Mouse (Mus musculus) CH12.LX (cell line): ENCODE measurements at regions not wholly inside any gene's neighbourhood (a gene's known extent, or its start where the extent isn't known, plus 50 kb on each side); places are given as distances from the start of the nearest gene placed in this dataset.
"Not testable (repeated sequence)": the region's sequence is repeated elsewhere in the genome, so short reads cannot be mapped to it uniquely, and the experiment has no call there.

Experiments
- DNase-seq: peaks from one replicate; pipeline ENCODE4 v3.0.0-alpha.2; 2013; ENCODE audit errors: extremely low read depth
- H3K27ac ChIP-seq: 2 replicates; pipeline ENCODE4 v1.5.1; 2012; ENCODE audit warnings: low read depth, mild to moderate bottlenecking, control low read depth, moderate library complexity; ENCODE audit not compliant: insufficient read depth
- H3K27me3 ChIP-seq: replicated peaks from 2 replicates; pipeline ENCODE3; 2012; ENCODE audit warnings: inconsistent platforms
- H3K36me3 ChIP-seq, 2 experiments: replicated peaks in 1 of 2; 2 replicates each; pipeline versions ENCODE3 to v1.6.1; 2012; ENCODE audit warnings: inconsistent platforms in 1 of 2, low read length in 1 of 2, mild to moderate bottlenecking in 1 of 2, mixed read lengths in 1 of 2, moderate library complexity in 1 of 2; ENCODE audit not compliant: control insufficient read depth in 1 of 2, insufficient read depth in 1 of 2
- H3K4me1 ChIP-seq, 2 experiments: 2 replicates each; pipeline ENCODE4 v1.6.1; 2012; ENCODE audit warnings: inconsistent platforms in 1 of 2, moderate library complexity in 1 of 2; ENCODE audit not compliant: insufficient read depth in 2 of 2, control insufficient read depth in 1 of 2
- H3K4me2 ChIP-seq: 2 replicates; pipeline ENCODE4 v1.6.1; 2012; ENCODE audit warnings: low read depth, mild to moderate bottlenecking, control low read depth; ENCODE audit not compliant: poor library complexity, insufficient read depth, severe bottlenecking
- H3K4me3 ChIP-seq, 3 experiments: fragments of 150-350 bp in 1 of 3; sonication (generic) in 1 of 3; replicated peaks in 1 of 3; 2 replicates each; pipeline versions ENCODE3 to v1.5.1; 2011 to 2012; ENCODE audit warnings: low read depth in 2 of 3, low read length in 2 of 3, mild to moderate bottlenecking in 2 of 3, moderate library complexity in 2 of 3, control low read depth in 1 of 3, improper control_type of control experiment in 1 of 3, inconsistent platforms in 1 of 3, mixed read lengths in 1 of 3; ENCODE audit not compliant: poor library complexity in 1 of 3
- H3K79me2 ChIP-seq: replicated peaks from 2 replicates; pipeline ENCODE4 v1.6.1; 2012; ENCODE audit warnings: mild to moderate bottlenecking, moderate library complexity; ENCODE audit not compliant: control insufficient read depth, poor library complexity, insufficient read depth, severe bottlenecking; ENCODE audit errors: extremely low read depth
- H3K9ac ChIP-seq: 2 replicates; pipeline ENCODE4 v1.6.1; 2012; ENCODE audit warnings: low read depth, mild to moderate bottlenecking, control low read depth, moderate library complexity; ENCODE audit not compliant: insufficient read depth
- H3K9me3 ChIP-seq: replicated peaks from 2 replicates; pipeline ENCODE3; 2012; ENCODE audit warnings: low read length, inconsistent platforms, mixed read lengths
- BHLHE40 ChIP-seq: IDR thresholded peaks from 2 replicates; pipeline ENCODE4 v1.6.1; 2011; ENCODE audit warnings: mild to moderate bottlenecking, low read depth, low read length, improper control_type of control experiment
- CHD1 ChIP-seq: IDR thresholded peaks from 2 replicates; pipeline ENCODE4 v1.6.1; 2012; ENCODE audit warnings: low read depth, low read length, improper control_type of control experiment, inconsistent platforms
- CHD2 ChIP-seq: IDR thresholded peaks from 2 replicates; pipeline ENCODE4 v1.6.1; 2011; ENCODE audit warnings: low read length, improper control_type of control experiment
- ELF1 ChIP-seq: IDR thresholded peaks from 2 replicates; pipeline ENCODE4 v1.6.1; 2014; ENCODE audit warnings: low read depth, mild to moderate bottlenecking, inconsistent platforms, low read length, improper control_type of control experiment
- EP300 ChIP-seq: IDR thresholded peaks from 2 replicates; pipeline ENCODE4 v1.6.1; 2011; ENCODE audit warnings: low read length, improper control_type of control experiment
- ETS1 ChIP-seq: conservative IDR thresholded peaks from 2 replicates; pipeline ENCODE4 v1.6.1; 2012; ENCODE audit warnings: low read depth, mild to moderate bottlenecking, inconsistent platforms, low read length, improper control_type of control experiment, moderate library complexity
- HCFC1 ChIP-seq: IDR thresholded peaks from 2 replicates; pipeline ENCODE4 v1.6.1; 2012; ENCODE audit warnings: low read depth, mild to moderate bottlenecking, inconsistent platforms, low read length, improper control_type of control experiment
- MAFK ChIP-seq: IDR thresholded peaks from 2 replicates; pipeline ENCODE4 v1.6.1; 2011; ENCODE audit warnings: low read length, improper control_type of control experiment; ENCODE audit not compliant: insufficient replicate concordance
- MAX ChIP-seq: IDR thresholded peaks from 2 replicates; pipeline ENCODE4 v1.6.1; 2011; ENCODE audit warnings: low read length, improper control_type of control experiment
- MEF2A ChIP-seq: IDR thresholded peaks from 2 replicates; pipeline ENCODE4 v1.6.1; 2014; ENCODE audit warnings: low read depth, mild to moderate bottlenecking, inconsistent platforms, low read length, improper control_type of control experiment, borderline replicate concordance
- MXI1 ChIP-seq: IDR thresholded peaks from 2 replicates; pipeline ENCODE4 v1.6.1; 2011; ENCODE audit warnings: mild to moderate bottlenecking, low read depth, low read length, improper control_type of control experiment
- MYC ChIP-seq: IDR thresholded peaks from 2 replicates; pipeline ENCODE4 v1.6.1; 2011; ENCODE audit warnings: low read depth, mild to moderate bottlenecking, improper control_type of control experiment, low read length
- NELFE ChIP-seq: IDR thresholded peaks from 2 replicates; pipeline ENCODE4 v1.6.1; 2011; ENCODE audit warnings: low read depth, low read length, improper control_type of control experiment
- NRF1 ChIP-seq: IDR thresholded peaks from 2 replicates; pipeline ENCODE4 v1.6.1; 2014; ENCODE audit warnings: low read depth, mild to moderate bottlenecking, inconsistent platforms, low read length, improper control_type of control experiment, moderate library complexity
- POLR2A ChIP-seq: IDR thresholded peaks from 2 replicates; pipeline ENCODE4 v1.6.1; 2011; ENCODE audit warnings: low read depth, mild to moderate bottlenecking, improper control_type of control experiment, low read length
- RCOR1 ChIP-seq: conservative IDR thresholded peaks from 2 replicates; pipeline ENCODE4 v1.6.1; 2012; ENCODE audit warnings: low read depth, mild to moderate bottlenecking, inconsistent platforms, low read length, improper control_type of control experiment
- TBP ChIP-seq: conservative IDR thresholded peaks from 2 replicates; pipeline ENCODE4 v1.6.1; 2011; ENCODE audit warnings: low read depth, low read length, improper control_type of control experiment
- TCF12 ChIP-seq: IDR thresholded peaks from 2 replicates; pipeline ENCODE4 v1.6.1; 2014; ENCODE audit warnings: low read depth, mild to moderate bottlenecking, inconsistent platforms, low read length, improper control_type of control experiment
- UBTF ChIP-seq: IDR thresholded peaks from 2 replicates; pipeline ENCODE4 v1.6.1; 2012; ENCODE audit warnings: low read depth, mild to moderate bottlenecking, inconsistent platforms, low read length, improper control_type of control experiment, moderate library complexity
- USF1 ChIP-seq: IDR thresholded peaks from 2 replicates; pipeline ENCODE4 v1.6.1; 2014; ENCODE audit warnings: low read depth, mild to moderate bottlenecking, inconsistent platforms, low read length, improper control_type of control experiment
- USF2 ChIP-seq: conservative IDR thresholded peaks from 2 replicates; pipeline ENCODE4 v1.6.1; 2011; ENCODE audit warnings: low read depth, low read length, improper control_type of control experiment
- ZC3H11A ChIP-seq: IDR thresholded peaks from 2 replicates; pipeline ENCODE4 v1.6.1; 2012; ENCODE audit warnings: low read depth, mild to moderate bottlenecking, inconsistent platforms, low read length, improper control_type of control experiment
- ZKSCAN1 ChIP-seq: IDR thresholded peaks from 2 replicates; pipeline ENCODE4 v1.6.1; 2012; ENCODE audit warnings: low read depth, inconsistent platforms, low read length, improper control_type of control experiment, borderline replicate concordance
- dilution Hi-C: fragments of 300-500 bp; cut with MboI; formaldehyde crosslinking; loops from 2 replicates; pipeline ENCODE4 v1.14.3; 2020; ENCODE audit warnings: low sequenced_read_pairs; ENCODE audit not compliant: extremely low pct_unique_long_range_greater_than_20kb, extremely low pct_ligation_motif_present
- in situ Hi-C: fragments of 300-500 bp; cut with MboI; formaldehyde crosslinking; loops from 3 replicates; pipeline ENCODE4 v1.14.3; 2019; ENCODE audit warnings: low sequenced_read_pairs, low pct_ligation_motif_present, low pct_unique_long_range_greater_than_20kb, mixed read lengths

DNA sequence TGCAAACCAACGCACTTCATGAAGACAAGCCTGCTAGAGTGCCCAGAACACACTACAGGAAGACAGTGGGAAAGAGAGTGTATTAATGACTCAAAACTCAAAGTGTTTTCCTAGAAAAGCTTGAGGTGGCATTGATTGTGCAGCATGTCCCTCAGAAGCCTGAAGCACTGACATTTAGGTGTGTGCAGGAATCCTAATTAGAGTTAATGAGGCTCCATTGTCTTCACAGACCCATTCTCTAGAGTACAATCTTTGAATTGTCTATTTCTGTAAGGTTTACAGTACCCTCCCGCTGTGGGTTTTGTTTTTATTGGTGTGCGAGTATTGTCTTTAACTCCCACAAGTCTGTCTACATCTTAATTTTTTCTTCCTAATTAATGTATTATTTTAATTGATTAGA lies 610.1 kb upstream of the Chrm3 start:
- Histone ChIP-seq H3K27ac (no peak overlapping the region), H3K36me3 (no peaks in the 10 kb centered on the region), H3K9ac (no peak overlapping the region), H3K4me3 (no peak overlapping the region), H3K4me2 (no peak overlapping the region), H3K9me3 (no peaks in the 10 kb centered on the region), H3K79me2 (no peaks in the 10 kb centered on the region), H3K27me3 (no peaks in the 10 kb centered on the region), H3K4me1 (no peaks in the 10 kb centered on the region)
- no peak for TF ChIP-seq RCOR1
- no peak for TF ChIP-seq ELF1
- no peak for TF ChIP-seq ZKSCAN1
- no peak for TF ChIP-seq ZC3H11A
- no peak for TF ChIP-seq BHLHE40
- TF ChIP-seq USF2, result no peak
- no peak for TF ChIP-seq HCFC1
- TF ChIP-seq USF1, result no peak
- no peak for DNase-seq
- dilution Hi-C loops (no loop called here), in situ Hi-C loops (no loop called here)

DNA sequence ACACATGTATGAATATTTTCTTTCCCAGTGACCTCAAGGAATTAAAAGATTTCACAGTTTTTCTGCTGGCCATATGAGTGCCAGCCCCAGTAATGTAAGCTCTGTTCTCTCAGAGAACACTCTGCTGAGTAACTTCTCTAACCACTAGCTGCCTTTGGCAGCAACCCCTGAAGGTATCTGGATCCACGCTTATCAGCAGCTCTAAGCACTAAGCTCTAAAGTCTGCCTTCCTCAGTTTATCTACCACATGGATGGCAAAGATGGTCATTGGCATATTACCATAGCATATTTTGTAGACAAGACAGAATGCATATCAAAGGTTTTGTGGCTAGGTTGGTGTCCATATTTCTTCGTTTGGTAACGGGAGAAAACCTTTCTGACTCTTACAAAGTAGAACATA lies 592.3 kb upstream of the Chrm3 start:
- H3K27me3 ChIP-seq, result no peaks in the 10 kb centered on the region
- no peaks in the 10 kb centered on the region for H3K36me3 ChIP-seq
- H3K27ac ChIP-seq, result no peak overlapping the region
- no peak overlapping the region for H3K4me3 ChIP-seq
- DNase-seq, result no peak
- H3K9me3 ChIP-seq, result no peaks in the 10 kb centered on the region
- TF ChIP-seq UBTF (no peak), TCF12 (no peak), POLR2A (no peak), USF2 (no peak), NRF1 (no peak), MAFK (no peak), TBP (no peak), ZKSCAN1 (no peak), MYC (no peak), MXI1 (no peak), EP300 (no peak), RCOR1 (no peak), ETS1 (no peak), MAX (no peak), CHD2 (no peak), NELFE (no peak), MEF2A (no peak), CHD1 (no peak)
- in situ Hi-C loops (no loop called here), dilution Hi-C loops (no loop called here)
- H3K4me2 ChIP-seq, result no peak overlapping the region
- no peaks in the 10 kb centered on the region for H3K4me1 ChIP-seq
- H3K79me2 ChIP-seq, result no peaks in the 10 kb centered on the region
- H3K9ac ChIP-seq, result no peak overlapping the region

- H3K36me3 ChIP-seq, dilution Hi-C loops: not testable (repeated sequence)
Observed at GRCm38 (mm10) chr13:10950658-10951057, 590.0 kb upstream of the Chrm3 start.

More at GRCm38 (mm10) chr13:10950658-10951057, 590.0 kb upstream of the Chrm3 start:
- H3K9ac ChIP-seq, in situ Hi-C loops, H3K4me1 ChIP-seq, H3K27me3 ChIP-seq, H3K4me3 ChIP-seq, H3K4me2 ChIP-seq, H3K79me2 ChIP-seq, H3K27ac ChIP-seq, DNase-seq, H3K9me3 ChIP-seq: not testable (repeated sequence)
